Mouse (Mus musculus) brain, embryonic 18.5 days (tissue): ENCODE data around the gene Cd72.

Experiments used
- DNase-seq: peaks from one replicate; pipeline ENCODE4 v3.0.0-alpha.2; 2012; ENCODE audit warnings: low read depth, low spot score

Gene Cd72

DNA sequence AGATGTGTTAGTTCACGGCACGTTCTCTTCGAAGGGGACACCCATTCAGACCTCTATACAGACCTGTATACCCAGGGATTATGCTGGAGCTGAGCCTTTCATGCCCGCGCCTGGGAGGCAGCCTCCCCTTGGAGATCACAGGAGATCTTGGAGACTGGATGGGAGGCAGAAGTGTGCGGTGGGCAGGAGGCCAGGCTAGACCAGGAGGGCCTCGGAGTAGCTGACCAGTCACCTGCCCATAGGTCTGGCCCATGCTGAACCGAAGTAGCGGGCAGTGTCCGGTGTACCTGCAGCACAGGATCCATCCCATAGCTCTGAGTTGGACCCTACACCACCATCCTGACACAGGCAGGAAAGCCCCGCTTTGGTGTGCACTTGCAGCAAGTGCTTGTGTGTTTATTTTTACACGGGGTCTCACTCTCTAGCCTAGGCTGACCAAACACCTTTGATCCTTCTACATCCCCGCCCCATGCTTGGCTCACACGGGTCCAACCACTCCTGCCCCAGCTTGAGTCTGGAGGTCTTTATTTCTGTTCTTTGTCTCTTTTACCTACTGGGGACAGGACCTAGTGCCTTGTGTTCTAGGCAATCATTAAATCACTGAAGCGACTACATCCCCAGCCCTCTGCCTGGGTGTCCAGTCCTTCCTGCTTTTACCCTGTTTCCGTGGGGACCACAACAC, 26.1 kb downstream of the Cd72 start:
- no peak for DNase-seq

DNA sequence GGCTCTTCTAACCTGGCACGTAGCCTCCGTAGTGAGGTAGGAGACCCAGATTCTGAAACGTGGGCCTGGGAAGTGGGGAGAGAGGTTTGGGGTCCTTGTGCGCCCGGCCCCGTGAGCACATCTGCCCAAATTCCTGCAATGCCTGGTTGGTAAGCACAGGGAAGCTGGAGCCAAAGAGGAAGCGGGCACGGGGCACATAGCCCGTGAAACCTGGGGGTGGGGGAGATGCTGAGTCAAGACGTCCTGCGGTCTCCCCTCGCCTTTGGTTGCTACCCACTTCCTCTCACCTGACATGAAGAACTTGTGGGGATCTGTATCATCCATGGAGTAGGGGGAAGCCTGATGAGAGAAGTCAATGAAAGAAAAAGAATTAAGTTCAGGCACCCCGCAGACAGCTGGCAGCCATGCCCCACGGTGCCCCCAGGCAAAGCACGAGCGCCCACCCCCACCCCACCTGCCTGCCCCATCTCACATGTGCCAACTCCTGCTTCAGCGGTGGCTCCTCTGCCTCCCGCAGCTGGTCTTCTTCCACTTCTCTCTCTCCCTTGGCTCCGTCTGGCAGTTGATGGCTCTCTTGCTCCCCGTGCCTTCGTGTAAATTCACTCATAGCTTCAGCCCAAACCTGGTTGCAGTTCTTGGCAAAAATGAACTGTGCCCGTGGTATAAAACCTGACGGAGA, 26.8 kb downstream of the Cd72 start:
- no peak for DNase-seq

DNA sequence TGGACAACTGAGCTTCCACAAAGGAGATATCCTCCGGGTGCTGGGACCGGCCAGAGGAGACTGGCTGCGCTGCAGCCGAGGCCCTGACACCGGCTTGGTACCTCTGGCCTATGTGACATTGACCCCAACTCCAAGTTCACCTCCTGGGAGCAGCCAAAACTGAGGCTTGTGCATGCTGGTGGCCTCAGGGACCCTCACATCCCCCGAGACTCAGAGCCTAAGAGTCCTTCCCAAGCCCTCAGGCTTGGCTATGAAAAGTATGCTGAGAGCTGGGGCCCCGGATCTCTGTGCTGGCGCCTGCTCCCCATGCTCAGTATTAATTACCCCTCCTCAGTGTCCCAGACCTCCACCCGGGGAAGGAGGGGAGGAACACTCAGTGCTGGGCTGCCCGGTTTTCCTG, 27.9 kb downstream of the Cd72 start:
- DNase-seq: no peak

DNA sequence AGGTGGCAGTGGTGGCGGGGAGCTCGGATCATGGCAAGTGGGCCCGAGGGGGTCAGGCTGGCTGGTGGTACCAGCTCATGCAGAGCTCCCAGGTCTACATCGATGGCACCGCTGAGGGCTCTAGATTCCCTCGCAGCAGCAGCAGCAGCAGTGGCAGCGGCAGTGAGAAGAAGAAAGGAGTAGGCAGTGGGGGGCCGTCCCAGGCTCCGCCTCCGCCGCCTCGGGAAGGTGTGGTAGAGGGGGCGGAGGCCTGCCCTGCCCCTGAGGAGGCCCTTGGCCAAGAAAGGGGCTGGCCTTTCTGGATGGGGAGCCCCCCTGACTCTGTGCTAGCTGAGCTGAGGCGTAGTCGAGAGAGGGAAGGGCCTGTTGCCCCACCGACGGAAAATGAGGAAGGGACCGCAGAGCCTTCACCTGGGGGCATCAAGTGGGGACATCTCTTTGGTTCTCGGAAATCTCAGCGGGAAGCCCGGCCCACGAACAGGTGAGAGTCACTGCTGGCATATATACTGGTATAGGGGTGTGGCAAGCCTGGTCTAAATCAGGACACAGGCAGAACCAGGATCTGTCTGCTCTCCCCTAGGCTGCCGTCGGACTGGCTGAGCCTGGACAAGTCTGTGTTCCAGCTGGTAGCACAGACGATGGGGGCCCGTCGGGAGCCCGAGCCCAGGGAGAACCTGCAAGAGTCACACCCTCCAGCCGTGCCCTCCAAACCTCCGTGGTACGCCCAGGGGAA, 28.6 kb downstream of the Cd72 start:
- DNase-seq: no peak

GRCm38 (mm10) chr4:43425197-43425596, 29.2 kb downstream of the Cd72 start:
- DNase-seq: no peak

DNA sequence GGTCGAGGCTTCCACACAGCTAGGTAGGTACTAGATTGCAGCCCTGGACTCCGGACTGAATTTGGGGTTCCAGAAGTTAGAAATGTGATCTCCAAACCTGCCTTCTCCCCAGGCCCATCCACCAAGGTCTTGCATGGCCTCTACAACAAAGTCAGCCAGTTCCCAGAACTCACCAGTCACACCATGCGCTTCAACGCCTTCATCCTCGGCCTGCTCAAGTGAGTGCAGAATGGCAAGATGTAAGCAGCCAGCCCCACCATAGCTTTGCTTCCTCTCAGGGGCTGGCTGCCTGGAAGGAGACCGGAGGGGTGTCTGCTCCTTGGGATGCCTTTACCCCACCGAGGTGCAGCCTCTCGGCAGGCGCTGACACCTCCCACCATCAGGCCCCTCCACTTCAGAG, 30.4 kb downstream of the Cd72 start:
- DNase-seq: no peak

GRCm38 (mm10) chr4:43423267-43423934, 31.0 kb downstream of the Cd72 start:
- no peak for DNase-seq

GRCm38 (mm10) chr4:43421632-43422240, 32.7 kb downstream of the Cd72 start:
- no peak for DNase-seq

GRCm38 (mm10) chr4:43420305-43420704, 34.1 kb downstream of the Cd72 start:
- no peak for DNase-seq

GRCm38 (mm10) chr4:43419801-43420281, 34.6 kb downstream of the Cd72 start:
- no peak for DNase-seq

DNA sequence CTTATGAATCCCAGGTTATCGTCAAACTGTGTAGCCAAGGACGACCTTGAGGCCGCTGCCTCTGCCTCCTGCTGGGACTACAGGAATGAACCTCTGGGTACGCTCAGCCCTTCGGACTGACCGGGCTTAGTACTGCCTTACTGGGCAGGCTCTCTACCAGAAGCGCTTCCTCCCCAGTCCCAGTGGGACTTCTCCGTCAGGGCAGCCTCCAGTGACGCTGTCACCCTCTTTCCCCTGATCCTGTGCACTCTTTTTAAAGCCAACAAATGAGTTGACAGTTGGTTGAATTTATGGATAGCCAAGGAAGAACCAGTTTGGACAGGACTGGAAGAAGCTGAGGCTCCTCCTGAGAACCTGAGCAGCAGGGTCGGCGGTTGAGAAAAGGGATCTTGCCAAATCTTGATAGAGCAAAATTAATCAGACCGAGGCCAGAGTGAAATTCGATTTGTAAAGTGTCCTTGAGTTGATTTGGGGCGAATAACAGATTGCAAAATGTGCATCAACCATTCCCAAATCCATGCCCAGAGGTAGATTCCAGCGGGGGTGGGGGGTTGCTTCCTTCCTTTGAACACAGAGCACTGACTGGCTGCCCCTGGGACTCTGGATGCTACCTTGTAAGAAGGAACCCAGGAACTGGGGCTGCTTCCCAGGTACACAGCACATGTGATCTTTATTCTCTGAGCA, 35.3 kb downstream of the Cd72 start:
- DNase-seq: no peak

- DNase-seq: no peak
These were observed 36.0 kb downstream of the Cd72 start for GRCm38 (mm10) chr4:43418450-43418849.

DNA sequence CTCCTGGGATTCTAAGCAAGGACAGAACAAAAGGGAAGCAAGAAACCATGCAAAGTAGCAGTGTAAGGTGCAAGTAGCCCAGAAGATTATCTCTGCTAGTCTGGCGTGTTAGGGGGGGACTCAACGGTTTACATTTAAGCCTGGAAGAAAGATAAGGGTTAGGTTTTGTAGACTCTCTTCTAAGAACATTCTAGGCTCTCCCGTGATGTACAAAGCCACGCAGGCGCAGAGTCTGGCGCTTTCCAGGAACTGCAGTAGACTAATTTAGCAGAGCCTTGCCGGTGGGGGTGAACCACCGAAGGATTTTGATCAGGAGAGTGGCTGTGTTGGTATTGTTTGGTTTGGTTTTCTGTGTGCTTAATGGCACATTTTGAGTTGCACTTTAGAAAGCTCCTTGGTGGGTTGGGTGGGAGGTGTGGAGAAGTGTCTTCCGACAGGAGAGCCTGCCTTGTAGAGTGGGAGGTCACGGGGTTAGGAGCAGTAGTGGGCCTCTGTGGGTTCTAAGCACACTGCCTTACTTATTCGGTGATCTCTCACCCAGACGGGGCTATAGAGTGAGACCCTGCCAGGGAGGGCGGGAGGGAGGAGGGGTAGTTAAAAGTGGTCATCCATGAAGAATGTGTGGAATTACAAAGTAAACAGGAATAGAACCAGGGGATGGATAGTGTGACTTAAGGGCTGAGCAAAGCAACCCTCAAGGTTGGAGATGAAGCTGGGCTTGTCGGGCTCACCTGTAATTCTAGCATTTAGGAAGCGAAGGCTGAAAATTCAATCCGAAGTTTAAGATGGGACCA, 37.0 kb downstream of the Cd72 start:
- no peak for DNase-seq

GRCm38 (mm10) chr4:43416071-43416490, 38.3 kb downstream of the Cd72 start:
- no peak for DNase-seq

GRCm38 (mm10) chr4:43415221-43416070, 39.0 kb downstream of the Cd72 start:
- DNase-seq: no peak

DNA sequence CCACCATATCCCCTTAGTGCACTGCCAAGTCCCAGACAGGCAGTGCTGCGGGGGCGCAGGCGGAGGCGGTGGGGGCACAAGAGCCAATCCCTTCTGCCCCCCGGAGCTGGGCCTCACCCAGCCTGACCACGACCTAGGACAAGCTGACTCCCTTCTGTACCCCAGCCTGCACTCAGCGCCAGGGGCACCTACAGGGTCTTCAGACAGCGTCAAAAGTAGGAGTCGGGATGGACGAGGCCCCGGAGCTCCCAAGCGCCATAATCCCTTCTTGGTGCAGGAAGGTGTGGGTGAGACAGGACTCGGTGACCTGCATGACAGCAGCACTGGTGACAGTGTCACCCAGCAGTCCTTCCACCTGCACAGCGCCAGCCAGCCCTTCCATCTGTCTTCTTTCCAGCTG, 39.7 kb downstream of the Cd72 start:
- no peak for DNase-seq

DNA sequence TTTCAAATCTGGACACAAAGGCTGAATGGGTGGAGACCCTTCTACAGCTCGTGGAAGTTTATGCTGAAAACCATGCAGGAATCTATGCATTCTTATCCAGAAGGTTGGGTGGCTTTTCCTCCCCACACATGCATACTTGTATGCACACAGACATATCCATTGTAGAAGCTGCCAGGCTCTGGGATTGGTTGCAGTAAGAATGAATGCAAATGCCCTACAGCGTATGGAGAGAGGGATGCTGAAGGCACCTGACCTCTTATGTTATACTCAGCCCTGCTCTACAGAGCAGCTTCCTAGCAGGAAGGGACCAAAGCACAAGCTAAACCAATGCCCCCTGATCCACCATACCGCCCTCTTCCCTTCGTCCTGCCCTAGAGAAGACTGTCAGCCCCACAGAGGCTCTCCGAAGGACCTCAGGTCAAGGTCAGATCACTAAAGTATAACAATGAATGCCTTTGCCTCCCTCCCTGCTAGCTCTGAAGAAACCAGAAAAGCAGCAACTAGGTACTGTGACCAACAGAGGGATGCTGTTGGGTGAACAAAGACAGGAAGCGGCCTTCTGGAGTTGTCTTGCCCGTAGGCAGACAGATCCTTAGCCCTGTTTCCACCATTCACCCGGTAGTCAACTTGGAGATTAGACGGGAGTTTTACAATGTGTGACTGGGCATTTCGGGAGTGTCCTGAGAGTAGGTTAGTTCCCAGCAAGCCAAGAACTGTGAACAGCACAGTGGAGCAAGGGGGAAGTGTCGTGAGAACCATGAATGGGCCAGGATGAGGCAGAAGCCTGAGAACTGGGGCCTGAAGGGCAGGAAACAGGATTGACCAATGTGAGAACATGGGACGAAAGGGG, 47.1 kb downstream of the Cd72 start:
- no peak for DNase-seq
